Mouse (Mus musculus): Measurements from ENCODE around the gene Tas2r129.
"Not testable (repeated sequence)": the region's sequence is repeated elsewhere in the genome, so short reads cannot be mapped to it uniquely, and the experiment has no call there.

Tas2r129 gene

GRCm38 (mm10) chr6:132950802-132951201 lies at the start of gene Tas2r129:
Tas2r129 (plus strand) TSS chr6:132951102.
- no peak for DNase-seq

DNA sequence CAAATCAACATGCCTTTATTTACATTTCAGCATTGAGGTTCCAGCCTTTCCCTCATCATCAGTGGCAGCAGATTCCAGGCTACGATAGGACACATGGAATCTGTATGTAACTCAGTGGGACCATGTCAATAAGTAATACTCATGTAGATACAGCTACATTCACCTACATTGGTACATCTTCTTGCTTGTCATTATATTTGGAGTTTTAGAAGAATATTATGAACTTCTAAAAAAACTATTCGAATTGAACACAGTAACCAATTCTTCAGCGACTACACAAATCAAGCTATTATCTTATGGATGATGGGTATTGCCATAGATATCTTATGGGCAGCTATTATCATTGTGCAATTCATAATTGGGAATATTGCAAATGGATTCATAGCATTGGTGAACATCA lies 41.6 kb upstream of the Tas2r129 start, which contains the start of gene Tas2r125:
Tas2r125 (plus strand) TSS at position 301 of the 400 bp plus-strand sequence.
- no peak for DNase-seq

- DNase-seq, result not testable (repeated sequence)
These were observed 9.5 kb upstream of the Tas2r129 start for GRCm38 (mm10) chr6:132941376-132941775.

DNA sequence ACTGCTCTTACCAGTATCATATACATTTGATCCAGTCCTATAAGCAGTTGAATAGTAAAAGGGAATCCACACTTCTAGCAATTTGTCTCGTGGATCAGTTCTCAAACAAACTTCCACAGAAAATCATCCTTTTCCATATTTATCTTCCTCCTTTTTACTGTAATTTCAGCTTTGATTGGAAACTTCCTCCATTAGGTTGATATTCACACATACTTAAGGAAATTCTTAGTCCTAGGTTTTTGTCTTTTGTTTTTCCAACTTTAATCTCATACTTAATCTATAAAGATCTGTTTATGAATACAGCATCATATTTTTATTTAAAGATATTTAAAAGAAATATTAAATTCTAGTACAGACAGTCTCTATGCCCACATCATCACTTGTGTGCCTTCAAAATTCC lies 6.9 kb downstream of the Tas2r129 start, which contains the start of gene Tas2r131:
Tas2r131 (minus strand) TSS at position 101 of the 400 bp plus-strand sequence.
- DNase-seq, result no peak

DNA sequence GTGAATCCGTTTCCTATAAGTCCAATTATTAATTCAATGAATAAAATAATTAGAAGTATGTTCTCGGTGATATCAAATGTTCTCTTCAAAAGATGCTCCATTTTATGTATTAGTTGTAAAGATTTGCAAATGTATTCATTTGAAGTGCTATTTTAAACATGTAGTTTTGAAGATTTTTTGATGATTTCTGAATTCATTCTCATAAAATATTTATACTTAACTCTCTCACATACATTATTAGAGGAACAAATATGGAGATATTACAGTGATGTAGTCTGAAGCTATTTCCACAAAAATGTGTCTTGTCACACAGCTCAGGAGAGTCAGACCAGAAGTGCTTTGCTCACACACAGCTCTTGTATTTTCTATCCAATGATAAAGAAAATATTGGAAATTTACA lies 30.0 kb downstream of the Tas2r129 start, which contains the start of gene Tas2r109:
Tas2r109 (minus strand) TSS at position 101 of the 400 bp plus-strand sequence.
- DNase-seq, result no peak

Data from B cell, adult 2 months (primary cell).